Mouse (Mus musculus) cortical plate, adult 2 months (tissue): ENCODE measurements at regions not wholly inside any gene's neighbourhood (a gene's known extent, or its start where the extent isn't known, plus 50 kb on each side); places are given as distances from the start of the nearest gene placed in this dataset.

ENCODE experiments used
- H3K27ac ChIP-seq: fragments of 200-500 bp; 2 replicates; pipeline ENCODE4 v1.5.1; 2012; ENCODE audit warnings: low read length, control low read depth, inconsistent platforms; ENCODE audit not compliant: insufficient read depth
- H3K4me1 ChIP-seq: fragments of 200-500 bp; 2 replicates; pipeline ENCODE4 v1.6.1; 2011; ENCODE audit warnings: low read length; ENCODE audit not compliant: control insufficient read depth, insufficient read depth
- H3K4me3 ChIP-seq: fragments of 200-500 bp; 2 replicates; pipeline ENCODE4 v1.5.1; 2011; ENCODE audit warnings: mild to moderate bottlenecking, low read length, control low read depth; ENCODE audit not compliant: insufficient read depth
- CTCF ChIP-seq: fragments of 200-500 bp; IDR thresholded peaks from 2 replicates; pipeline ENCODE4 v1.5.1; 2011; ENCODE audit warnings: mild to moderate bottlenecking, control low read depth, low read length; ENCODE audit not compliant: insufficient read depth; ENCODE audit errors: extremely low read depth
- POLR2A ChIP-seq: fragments of 200-500 bp; IDR thresholded peaks from 2 replicates; pipeline ENCODE4 v1.6.1; 2011; ENCODE audit warnings: mild to moderate bottlenecking, low read length, control low read depth; ENCODE audit not compliant: insufficient read depth; ENCODE audit errors: extremely low read depth

DNA sequence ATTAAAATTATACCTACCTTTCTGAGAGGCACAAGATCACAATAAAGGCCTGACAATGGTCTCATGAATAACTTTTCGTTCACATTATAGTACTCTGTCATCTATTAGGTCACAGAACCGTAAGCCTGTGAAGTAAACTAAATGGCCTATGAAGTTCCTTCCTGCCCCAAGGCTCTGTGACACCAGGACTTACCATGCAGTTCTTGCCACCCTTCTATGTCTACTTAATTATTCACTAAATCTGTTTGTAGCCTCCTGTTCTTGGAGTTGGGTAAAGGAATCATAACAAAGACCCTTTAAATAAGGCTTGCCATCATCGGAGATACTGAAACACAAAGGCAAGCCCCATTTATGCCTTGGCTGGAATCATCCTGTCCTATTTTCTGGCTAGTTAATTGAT is 408.3 kb downstream of the Cmpk2 start:
- no peak for TF ChIP-seq CTCF
- TF ChIP-seq POLR2A = no peak
- no peak overlapping the region for H3K27ac ChIP-seq
- H3K4me1 ChIP-seq = no peaks in the 10 kb centered on the region
- no peak overlapping the region for H3K4me3 ChIP-seq

DNA sequence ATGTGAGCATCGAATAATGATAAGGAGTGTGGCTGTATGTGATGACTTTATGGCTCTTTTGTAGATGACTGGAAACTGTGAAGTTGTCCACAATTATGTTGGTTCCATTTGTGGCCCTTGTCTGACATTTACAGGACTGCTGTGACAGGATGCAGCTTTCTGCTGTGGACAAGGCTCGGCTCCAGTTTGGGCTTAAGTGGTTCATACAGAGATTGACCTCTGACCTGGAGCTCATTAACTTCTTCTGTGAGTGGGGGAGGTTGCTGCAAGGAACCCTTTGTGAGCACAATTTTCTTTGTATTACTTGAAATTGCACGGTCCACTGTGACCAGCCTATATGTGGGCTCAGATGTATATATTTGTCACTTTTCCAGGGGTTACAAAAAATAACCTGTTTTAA is 403.5 kb downstream of the Cmpk2 start:
- no peak overlapping the region for H3K27ac ChIP-seq
- TF ChIP-seq POLR2A (no peak), CTCF (no peak)

DNA sequence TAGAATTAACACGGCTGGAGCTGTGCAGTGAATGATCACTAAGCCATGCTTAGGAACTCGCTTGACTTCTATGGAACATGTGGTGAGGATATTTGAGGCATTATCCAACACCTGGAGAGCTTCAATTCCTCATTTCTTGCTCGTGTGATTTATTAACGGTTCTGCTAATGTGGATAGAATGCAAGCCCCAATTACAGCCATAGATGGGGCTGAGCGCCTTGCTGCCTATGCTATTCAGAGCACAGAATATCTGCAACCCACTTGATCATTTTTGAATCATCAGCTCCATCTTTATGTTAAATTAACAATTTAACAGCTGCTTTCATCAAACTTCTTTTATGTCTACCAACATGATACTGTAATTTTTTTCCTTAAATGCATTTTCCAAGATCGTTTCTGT is 398.7 kb downstream of the Cmpk2 start:
- H3K4me1 ChIP-seq = no peaks in the 10 kb centered on the region
- no peak for TF ChIP-seq POLR2A
- no peak for TF ChIP-seq CTCF
- no peak overlapping the region for H3K4me3 ChIP-seq
- no peak overlapping the region for H3K27ac ChIP-seq

More for the DNA sequence above, 403.5 kb downstream of the Cmpk2 start:
- Histone ChIP-seq H3K4me1 (no peaks in the 10 kb centered on the region), H3K4me3 (no peak overlapping the region)

DNA sequence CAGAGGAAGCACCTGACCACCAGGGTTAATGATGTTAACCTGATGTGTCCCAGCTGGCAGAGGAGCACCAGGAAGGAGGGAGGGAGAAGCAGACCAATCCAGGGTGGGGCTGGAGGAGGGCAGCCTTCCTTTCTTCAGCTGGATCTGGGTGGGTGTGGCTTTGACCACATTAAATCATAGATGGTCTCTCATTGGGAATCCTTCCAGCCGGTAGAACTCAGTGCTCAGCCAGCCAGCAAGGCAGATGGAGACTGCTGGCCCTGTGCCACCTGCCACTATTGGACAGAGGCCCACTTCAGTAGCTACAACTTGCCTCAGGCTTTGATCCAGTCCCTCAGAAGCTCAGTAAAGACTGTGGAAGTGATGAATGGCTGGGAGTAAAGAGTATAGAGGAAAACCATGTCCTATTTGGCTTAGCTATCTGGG is 386.1 kb downstream of the Cmpk2 start:
- no peak for TF ChIP-seq POLR2A
- TF ChIP-seq CTCF = no peak
- no peak overlapping the region for H3K27ac ChIP-seq
- no peak overlapping the region for H3K4me3 ChIP-seq
- no peaks in the 10 kb centered on the region for H3K4me1 ChIP-seq

DNA sequence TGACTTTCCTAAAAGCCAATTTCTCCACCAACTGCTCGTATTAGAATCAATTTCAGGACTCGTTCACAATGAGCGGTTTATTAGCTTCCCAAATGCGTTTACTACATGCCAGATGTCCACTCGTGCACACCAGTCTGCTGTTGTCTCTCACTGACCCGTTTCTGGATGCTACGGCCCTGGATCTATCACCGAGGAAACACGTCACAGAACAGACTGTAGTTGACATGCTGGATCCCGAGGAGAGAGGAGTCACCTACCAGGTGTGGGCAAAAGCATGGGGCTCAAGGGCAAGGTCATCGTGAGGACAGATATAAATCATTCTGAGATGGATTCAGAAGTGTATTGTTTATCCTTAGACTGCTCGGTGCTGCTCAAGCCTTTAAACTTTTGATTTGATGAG is 375.9 kb downstream of the Cmpk2 start:
- Histone ChIP-seq H3K4me3 (no peak overlapping the region), H3K4me1 (no peaks in the 10 kb centered on the region), H3K27ac (no peak overlapping the region)
- no peak for TF ChIP-seq POLR2A
- TF ChIP-seq CTCF = no peak

DNA sequence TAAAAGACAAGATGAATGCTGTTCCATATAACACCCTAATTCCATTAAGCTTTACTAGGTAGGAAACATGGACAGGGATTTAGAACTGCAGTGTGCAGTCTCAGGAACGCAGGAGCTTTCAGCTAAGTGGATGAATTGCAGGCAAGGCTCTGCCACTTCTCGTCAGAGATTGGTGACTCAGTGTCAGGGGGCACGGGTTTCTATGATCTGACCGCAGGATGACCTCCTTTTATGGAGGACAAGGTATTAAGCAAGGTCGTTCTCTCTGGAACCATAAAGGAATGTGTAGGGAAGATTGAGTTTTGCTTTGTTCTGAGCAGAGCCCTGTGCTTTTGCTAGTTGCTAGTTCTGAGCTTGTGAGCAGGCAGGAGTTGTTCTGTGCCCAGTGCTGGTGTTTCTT is 373.7 kb downstream of the Cmpk2 start:
- Histone ChIP-seq H3K4me1 (no peaks in the 10 kb centered on the region), H3K4me3 (no peak overlapping the region), H3K27ac (no peak overlapping the region)
- no peak for TF ChIP-seq POLR2A
- TF ChIP-seq CTCF = no peak

DNA sequence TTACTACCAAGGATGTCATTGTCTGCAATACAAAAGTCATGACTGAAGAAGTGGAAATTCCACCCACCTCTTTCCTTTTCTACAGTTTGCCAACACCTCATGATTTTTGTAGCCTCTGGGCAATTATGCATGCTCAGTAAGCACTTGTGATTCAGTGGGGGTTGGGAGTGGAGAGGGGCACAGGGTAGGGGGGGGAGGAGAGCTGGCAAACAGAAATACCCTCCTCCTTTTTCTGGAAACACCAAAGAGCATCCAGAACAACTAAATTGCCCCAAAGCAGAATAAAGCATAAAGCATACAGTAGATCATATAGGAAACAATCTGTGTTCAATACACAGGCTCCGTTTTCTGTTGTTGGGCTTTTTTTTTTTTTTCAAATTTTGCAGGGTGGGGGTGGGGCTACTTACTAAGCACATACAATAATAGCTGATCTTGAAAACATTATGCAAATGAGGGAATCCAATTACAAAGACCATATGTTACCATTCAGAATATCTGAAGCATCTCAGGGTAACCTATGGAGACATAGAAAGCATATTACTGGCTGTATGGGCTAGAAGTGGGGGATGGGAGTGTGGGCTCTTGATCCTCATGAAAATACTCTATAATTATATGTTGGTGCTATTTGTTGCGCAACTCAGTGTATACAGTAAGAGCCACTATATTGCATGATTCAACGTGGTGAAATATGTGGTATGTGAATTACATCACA is 352.4 kb downstream of the Cmpk2 start:
- Histone ChIP-seq H3K27ac (no peak overlapping the region), H3K4me3 (no peak overlapping the region), H3K4me1 (no peaks in the 10 kb centered on the region)
- TF ChIP-seq POLR2A (no peak), CTCF (no peak)

DNA sequence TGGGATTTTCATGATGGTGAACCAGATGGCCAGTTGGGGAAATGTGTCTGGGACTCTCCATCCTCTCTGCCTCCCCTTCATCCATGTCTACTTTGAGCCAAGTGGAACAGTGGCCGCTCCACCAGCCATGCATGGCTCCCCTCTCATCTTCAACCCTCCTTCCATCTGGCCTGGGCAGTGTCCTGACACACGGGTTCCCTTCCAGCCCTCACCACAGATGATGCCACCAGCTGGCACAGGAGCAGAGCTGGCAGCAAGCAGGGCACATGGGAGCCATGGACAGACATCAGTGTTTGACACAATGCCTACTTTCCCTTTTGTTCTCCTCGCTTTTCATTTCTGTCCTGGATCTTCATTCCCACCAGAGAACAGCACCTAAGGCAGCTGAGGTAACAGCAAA is 348.9 kb downstream of the Cmpk2 start:
- no peak for TF ChIP-seq POLR2A
- no peak for TF ChIP-seq CTCF
- H3K27ac ChIP-seq = no peak overlapping the region
- H3K4me3 ChIP-seq = no peak overlapping the region
- H3K4me1 ChIP-seq = no peaks in the 10 kb centered on the region

DNA sequence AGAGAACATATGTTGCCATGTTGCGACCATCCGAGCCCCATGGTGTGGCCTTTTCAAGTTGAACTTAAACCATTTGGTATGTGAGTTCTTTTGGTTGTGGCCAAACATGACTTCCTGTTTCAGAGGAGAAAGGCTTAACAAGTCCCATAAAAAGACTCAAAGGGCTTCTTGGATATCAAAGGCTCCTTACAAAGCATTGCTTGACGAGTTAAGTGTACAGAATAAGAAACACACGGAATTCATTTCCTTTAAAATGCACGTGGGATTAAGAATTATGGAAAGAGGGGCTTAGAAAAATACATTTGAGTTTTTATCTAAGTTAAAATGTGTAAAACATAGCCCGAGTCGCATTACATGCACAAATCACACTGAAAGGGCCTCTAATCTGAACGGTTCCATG is 346.8 kb downstream of the Cmpk2 start:
- TF ChIP-seq CTCF (no peak), POLR2A (no peak)
- no peak overlapping the region for H3K4me3 ChIP-seq
- H3K4me1 ChIP-seq = no peaks in the 10 kb centered on the region
- H3K27ac ChIP-seq = no peak overlapping the region

DNA sequence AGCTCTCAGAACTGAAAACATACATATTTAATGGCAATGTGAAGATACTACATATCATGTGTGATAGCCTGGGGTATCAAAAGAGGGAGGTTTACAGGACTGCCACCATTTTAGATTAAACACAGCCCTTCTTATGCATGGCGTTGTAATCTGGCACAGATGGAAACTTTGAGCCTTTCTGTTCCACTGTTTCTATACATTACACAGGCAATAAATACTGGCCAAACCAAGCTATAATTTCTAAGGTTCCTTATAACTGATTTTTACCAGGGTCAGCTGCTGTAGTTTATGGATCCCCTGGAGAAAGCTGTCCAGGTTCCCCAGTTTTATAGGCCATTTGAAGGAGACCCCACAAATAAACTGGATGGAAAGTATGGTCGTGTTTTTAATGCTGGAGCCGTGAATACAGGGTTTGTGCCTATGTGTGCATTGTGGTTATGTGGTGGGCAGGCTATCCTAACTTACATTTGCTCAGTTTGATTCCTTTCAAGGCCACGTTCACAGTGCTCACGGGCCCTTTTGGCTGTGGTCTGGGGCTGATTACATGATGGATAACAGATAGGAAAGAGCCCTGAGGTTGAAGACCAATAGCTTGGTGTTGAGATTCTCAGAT is 341.7 kb downstream of the Cmpk2 start:
- no peak for TF ChIP-seq POLR2A
- no peak for TF ChIP-seq CTCF
- Histone ChIP-seq H3K27ac (no peak overlapping the region), H3K4me1 (no peaks in the 10 kb centered on the region), H3K4me3 (no peak overlapping the region)
